Mouse (Mus musculus): ENCODE measurements around the gene Moxd1. TPM values are rescaled to one million over a fixed set of nuclear protein-coding genes. Genes with fewer than 3 reads are reported as not detected.
A peak's percentile ranks its signal among the peaks of the same experiment; 100 is the strongest.
"Not testable (repeated sequence)": the region's sequence is repeated elsewhere in the genome, so short reads cannot be mapped to it uniquely, and the experiment has no call there.

Moxd1 gene
- polyA plus RNA-seq, 1 experiment from 2014 or later, result 9.7 TPM

DNA sequence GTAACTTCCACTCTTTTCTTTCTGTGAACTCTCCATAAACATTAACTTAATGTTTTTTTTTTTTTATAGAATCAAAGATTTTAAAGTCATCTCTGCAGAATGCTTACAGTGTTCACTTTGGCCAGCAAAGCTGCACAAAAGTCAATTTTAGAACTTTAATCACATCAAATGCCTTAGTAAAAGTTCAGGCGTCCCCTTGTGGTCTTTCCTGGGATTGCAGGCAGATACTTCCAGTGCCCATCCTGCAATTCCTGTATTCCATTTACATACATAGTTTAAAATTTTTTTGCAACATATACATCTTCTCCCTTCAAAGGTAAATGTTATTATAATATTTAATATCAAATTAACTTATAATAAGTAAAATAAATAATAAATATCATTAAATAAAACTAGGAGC, 74.5 kb downstream of the Moxd1 start:
- no peak overlapping the region for H3K9ac ChIP-seq (ENCODE audit: low read depth, low read length)
- WGBS, result 0% methylated on average over 1 of the region's 1 CpGs

DNA sequence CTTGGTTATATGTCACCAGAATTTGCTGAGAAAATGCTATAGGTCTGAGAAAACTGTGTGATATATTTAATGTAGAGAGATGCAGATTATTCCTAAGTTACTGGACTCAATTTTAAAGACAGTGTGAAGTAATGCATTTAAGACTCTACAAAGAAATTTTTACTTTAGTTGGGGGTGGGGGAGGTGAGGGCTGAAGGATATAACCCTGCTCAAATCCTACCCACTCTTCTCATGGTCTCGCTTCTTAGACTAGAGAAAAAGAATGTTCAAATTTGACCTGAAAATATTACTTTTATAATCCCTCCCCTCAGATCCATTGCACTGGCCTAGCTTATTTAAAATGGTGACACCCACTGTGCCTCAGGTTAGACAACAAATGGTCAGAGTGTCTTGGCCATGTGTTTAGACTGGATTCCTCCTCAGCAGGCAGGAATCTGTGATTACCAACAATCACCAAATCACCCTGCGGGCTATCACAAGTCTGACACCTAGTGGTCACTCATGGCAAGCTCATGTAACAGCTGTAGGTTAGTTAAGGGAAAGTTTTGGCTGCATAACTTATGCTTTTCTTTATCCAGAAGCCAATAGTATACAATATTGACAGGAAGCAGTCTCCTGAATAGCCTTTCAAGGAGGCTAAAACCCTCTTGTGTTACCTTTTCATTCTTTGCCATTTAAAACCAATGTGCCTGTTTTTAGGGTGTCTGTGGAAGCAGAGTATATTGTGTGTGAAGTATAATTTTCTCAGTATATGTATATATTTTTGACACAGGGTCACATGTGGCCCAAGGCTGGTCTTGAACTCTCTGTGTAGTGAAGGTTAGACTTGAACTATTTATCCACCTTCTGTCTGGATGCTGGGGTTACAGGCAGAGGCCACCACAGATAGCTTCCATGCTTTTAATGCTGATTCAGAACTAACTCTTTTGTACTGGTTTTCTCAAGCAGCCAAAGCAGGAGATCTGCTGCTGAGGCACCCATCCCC, 75.2 kb downstream of the Moxd1 start:
- 44% methylated on average over 2 of the region's 2 CpGs for WGBS
- Histone ChIP-seq H3K36me3 (ENCODE audit: control insufficient read depth, insufficient read depth, low read length) (no peaks in the 10 kb centered on the region), H3K27me3 (replicated peaks; ENCODE audit: control insufficient read depth, insufficient read depth, low read length) (no peaks in the 10 kb centered on the region), H3K4me1 (ENCODE audit: control insufficient read depth, insufficient read depth, low read depth, low read length) (no peaks in the 10 kb centered on the region), H3K4me3 (ENCODE audit: low read length) (no peak overlapping the region), H3K4me2 (ENCODE audit: low read length) (no peak overlapping the region), H3K9ac (ENCODE audit: low read depth, low read length) (no peak overlapping the region), H3K27ac (ENCODE audit: low read depth, low read length) (no peak overlapping the region), H3K9me3 (ENCODE audit: control insufficient read depth, low read length) (no peaks in the 10 kb centered on the region)
- peak; percentile 83 for ATAC-seq

More for the DNA sequence above, 74.5 kb downstream of the Moxd1 start:
- ATAC-seq, result no peak
- no peaks in the 10 kb centered on the region for H3K27me3 ChIP-seq (replicated peaks; ENCODE audit: control insufficient read depth, insufficient read depth, low read length)
- no peak overlapping the region for H3K4me2 ChIP-seq (ENCODE audit: low read length)
- H3K4me3 ChIP-seq (ENCODE audit: low read length), result no peak overlapping the region
- H3K27ac ChIP-seq (ENCODE audit: low read depth, low read length), result no peak overlapping the region
- H3K9me3 ChIP-seq (ENCODE audit: control insufficient read depth, low read length), result no peaks in the 10 kb centered on the region
- H3K36me3 ChIP-seq (ENCODE audit: control insufficient read depth, insufficient read depth, low read length), result no peaks in the 10 kb centered on the region
- no peaks in the 10 kb centered on the region for H3K4me1 ChIP-seq (ENCODE audit: control insufficient read depth, insufficient read depth, low read depth, low read length)

DNA sequence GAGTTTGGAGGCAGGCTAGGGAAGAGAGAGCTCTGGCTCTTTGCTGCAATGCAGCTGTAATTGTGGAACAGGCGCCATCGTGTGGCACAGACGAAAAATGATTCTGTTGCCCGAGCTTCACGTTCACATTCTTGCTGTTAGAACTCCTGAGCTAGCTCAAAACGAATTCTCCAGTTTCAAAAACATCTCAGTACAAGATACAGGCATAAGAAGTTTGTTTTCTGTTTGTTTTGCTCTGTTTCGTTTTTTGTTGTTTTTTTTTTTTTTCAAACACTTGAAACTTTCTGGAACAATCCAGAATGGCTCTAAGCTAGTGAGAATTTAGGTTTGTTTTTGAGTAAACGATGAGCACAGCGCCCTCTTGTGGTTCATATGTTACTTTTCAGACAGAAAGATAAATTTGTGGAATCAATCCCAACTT, 88.9 kb downstream of the Moxd1 start:
- Histone ChIP-seq H3K4me1 (ENCODE audit: control insufficient read depth, insufficient read depth, low read depth, low read length) (peaks cover 3% of the 10 kb centered on the region; the same call in 1 of the 2 replicates), H3K27me3 (replicated peaks; ENCODE audit: control insufficient read depth, insufficient read depth, low read length) (no peaks in the 10 kb centered on the region), H3K9ac (ENCODE audit: low read depth, low read length) (no peak overlapping the region), H3K36me3 (ENCODE audit: control insufficient read depth, insufficient read depth, low read length) (no peaks in the 10 kb centered on the region), H3K4me3 (ENCODE audit: low read length) (no peak overlapping the region), H3K4me2 (ENCODE audit: low read length) (peak overlapping the region; percentile 45), H3K9me3 (ENCODE audit: control insufficient read depth, low read length) (no peaks in the 10 kb centered on the region), H3K27ac (ENCODE audit: low read depth, low read length) (no peak overlapping the region)
- 1% methylated on average over 9 of the region's 9 CpGs for WGBS
- peak; percentile 89 for ATAC-seq

DNA sequence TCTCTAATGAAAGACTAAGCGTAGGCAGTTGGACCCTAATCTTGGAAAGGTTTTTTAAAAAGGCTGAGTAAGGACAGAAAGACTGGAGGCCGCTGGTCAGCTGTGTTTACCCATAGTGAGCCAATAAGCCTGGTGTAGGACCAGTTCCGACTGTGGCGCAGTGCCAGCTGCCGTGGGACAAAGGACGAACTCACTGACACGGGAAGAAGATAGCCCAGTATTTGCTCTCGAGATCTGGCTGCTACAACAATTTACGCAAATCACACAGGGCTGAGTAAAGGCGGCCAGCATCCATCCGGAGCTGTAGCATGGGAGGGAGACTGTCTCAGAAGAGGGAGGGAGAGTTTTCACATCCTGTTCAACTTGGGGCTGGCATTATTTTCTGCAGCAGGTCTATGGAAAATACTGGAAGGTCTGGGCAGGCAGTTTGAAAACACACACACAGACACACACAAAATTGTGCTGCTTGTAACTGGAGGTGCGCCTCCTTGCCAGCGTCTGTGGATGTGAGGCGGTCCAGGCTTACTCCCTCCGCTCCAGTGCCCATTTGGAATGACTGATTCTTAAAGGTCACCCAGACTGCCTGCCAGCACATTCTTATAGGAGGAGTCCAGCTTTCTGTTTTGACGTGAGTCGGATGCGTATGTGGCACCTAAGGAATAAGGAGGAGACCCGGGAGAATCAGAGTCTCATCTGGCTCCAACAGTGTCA, 94.0 kb downstream of the Moxd1 start:
- H3K27me3 ChIP-seq (replicated peaks; ENCODE audit: control insufficient read depth, insufficient read depth, low read length), result no peaks in the 10 kb centered on the region
- WGBS, result 51% methylated on average over 19 of the region's 19 CpGs
- H3K36me3 ChIP-seq (ENCODE audit: control insufficient read depth, insufficient read depth, low read length), result no peaks in the 10 kb centered on the region
- H3K27ac ChIP-seq (ENCODE audit: low read depth, low read length), result no peak overlapping the region
- H3K9ac ChIP-seq (ENCODE audit: low read depth, low read length), result no peak overlapping the region
- H3K4me3 ChIP-seq (ENCODE audit: low read length), result no peak overlapping the region
- no peaks in the 10 kb centered on the region for H3K9me3 ChIP-seq (ENCODE audit: control insufficient read depth, low read length)
- peak overlapping the region; percentile 25 for H3K4me2 ChIP-seq (ENCODE audit: low read length)
- peak; percentile 63 for ATAC-seq
- peaks cover 6% of the 10 kb centered on the region; the same call in 1 of the 2 replicates for H3K4me1 ChIP-seq (ENCODE audit: control insufficient read depth, insufficient read depth, low read depth, low read length)

DNA sequence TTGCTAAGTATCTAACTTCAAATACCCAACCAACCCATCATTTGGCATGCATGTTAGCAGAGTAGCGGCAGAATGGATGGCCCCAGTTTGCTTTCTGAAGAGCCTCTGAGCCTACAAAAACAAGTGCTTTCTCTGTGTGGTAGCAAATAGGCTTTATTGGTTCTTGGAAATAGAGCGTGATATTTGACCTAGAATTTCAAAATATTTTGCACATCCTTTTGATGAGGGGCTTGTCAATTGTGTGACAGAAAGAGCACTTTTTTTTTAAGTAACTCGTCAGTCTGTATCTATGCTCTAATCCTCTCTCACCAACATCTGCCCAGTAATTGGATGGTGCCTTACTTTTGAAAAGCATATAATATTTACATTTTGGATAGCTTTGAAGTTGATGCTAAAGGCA, 97.0 kb downstream of the Moxd1 start:
- ATAC-seq, result no peak
- Histone ChIP-seq H3K9ac (ENCODE audit: low read depth, low read length) (no peak overlapping the region), H3K4me2 (ENCODE audit: low read length) (no peak overlapping the region), H3K9me3 (ENCODE audit: control insufficient read depth, low read length) (no peaks in the 10 kb centered on the region), H3K4me1 (ENCODE audit: control insufficient read depth, insufficient read depth, low read depth, low read length) (peaks cover 6% of the 10 kb centered on the region; the same call in 1 of the 2 replicates), H3K27me3 (replicated peaks; ENCODE audit: control insufficient read depth, insufficient read depth, low read length) (no peaks in the 10 kb centered on the region), H3K36me3 (ENCODE audit: control insufficient read depth, insufficient read depth, low read length) (no peaks in the 10 kb centered on the region), H3K27ac (ENCODE audit: low read depth, low read length) (no peak overlapping the region), H3K4me3 (ENCODE audit: low read length) (no peak overlapping the region)
- 86% methylated on average over 3 of the region's 3 CpGs for WGBS

DNA sequence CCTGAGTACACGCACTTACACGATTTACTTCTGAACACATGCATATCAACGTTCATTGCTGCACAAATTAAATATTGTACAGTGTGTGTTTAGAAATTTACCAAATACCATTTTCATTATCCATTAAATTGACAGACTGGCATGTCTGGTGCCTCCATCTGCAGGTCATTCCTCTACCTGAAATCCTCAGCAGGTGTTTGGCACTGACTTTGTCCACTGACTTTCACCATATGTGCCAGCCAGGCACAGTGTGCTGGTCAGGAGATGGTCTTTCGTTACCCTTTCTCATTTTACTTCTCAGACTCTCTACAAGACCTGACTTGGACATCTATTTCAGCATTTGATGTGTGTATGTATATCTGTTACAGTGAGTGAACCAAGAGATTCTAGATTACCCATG, 99.7 kb downstream of the Moxd1 start:
- no peaks in the 10 kb centered on the region for H3K4me1 ChIP-seq (ENCODE audit: control insufficient read depth, insufficient read depth, low read depth, low read length)
- no peak overlapping the region for H3K27ac ChIP-seq (ENCODE audit: low read depth, low read length)
- no peak overlapping the region for H3K4me2 ChIP-seq (ENCODE audit: low read length)
- H3K36me3 ChIP-seq (ENCODE audit: control insufficient read depth, insufficient read depth, low read length), result no peaks in the 10 kb centered on the region
- H3K27me3 ChIP-seq (replicated peaks; ENCODE audit: control insufficient read depth, insufficient read depth, low read length), result no peaks in the 10 kb centered on the region
- H3K9me3 ChIP-seq (ENCODE audit: control insufficient read depth, low read length), result no peaks in the 10 kb centered on the region
- ATAC-seq, result no peak
- WGBS, result 89% methylated on average over 4 of the region's 4 CpGs
- H3K9ac ChIP-seq (ENCODE audit: low read depth, low read length), result no peak overlapping the region
- H3K4me3 ChIP-seq (ENCODE audit: low read length), result no peak overlapping the region

DNA sequence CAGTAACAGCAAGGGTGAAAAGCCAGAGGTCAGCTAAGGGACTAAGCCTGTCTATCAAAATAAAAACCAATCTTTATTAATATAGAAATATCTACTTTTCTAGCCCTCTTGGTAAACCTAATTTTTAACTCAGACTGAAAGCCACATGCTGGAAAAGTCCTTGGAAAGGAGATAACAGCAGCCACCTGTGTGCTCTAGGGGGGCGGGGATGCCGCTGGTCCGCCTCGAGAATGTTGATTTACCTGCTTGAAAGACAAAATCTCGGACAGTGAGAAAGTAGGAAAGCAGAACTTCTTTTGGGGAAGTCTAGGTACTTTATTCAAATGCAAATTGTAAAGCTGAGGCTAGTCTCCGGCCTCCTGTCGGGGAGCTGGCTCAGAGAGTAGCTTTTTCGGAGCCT, 103.9 kb downstream of the Moxd1 start:
- not testable (repeated sequence) for H3K4me2 ChIP-seq (ENCODE audit: low read length); H3K9me3 ChIP-seq (ENCODE audit: control insufficient read depth, low read length); H3K9ac ChIP-seq (ENCODE audit: low read depth, low read length); ATAC-seq; H3K27ac ChIP-seq (ENCODE audit: low read depth, low read length); H3K36me3 ChIP-seq (ENCODE audit: control insufficient read depth, insufficient read depth, low read length); H3K4me1 ChIP-seq (ENCODE audit: control insufficient read depth, insufficient read depth, low read depth, low read length); H3K4me3 ChIP-seq (ENCODE audit: low read length); H3K27me3 ChIP-seq (replicated peaks; ENCODE audit: control insufficient read depth, insufficient read depth, low read length)
- WGBS, result 39% methylated on average over 7 of the region's 8 CpGs

DNA sequence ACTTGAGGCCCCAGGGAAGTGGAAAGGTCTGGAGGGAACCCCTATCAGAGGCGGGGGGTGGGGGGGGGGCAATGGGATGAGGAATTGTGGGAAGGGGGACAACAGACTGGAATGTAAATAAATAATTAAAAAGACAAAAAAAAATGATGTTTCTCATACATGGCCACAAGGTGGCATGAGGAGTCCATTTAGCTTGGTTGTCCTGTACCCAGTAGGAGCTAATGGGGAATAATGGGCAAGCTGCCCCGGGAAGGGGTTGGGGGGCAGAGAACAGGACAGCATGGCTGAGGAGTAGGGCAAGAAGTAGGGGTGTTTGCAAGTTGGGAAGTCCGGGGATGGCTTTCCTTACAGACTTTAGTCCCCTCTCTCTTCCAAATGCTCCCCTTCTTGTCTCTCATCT, 109.5 kb downstream of the Moxd1 start:
- 56% methylated on average over 3 of the region's 3 CpGs for WGBS
- H3K4me1 ChIP-seq (ENCODE audit: control insufficient read depth, insufficient read depth, low read depth, low read length), result no peaks in the 10 kb centered on the region
- H3K4me2 ChIP-seq (ENCODE audit: low read length), result no peak overlapping the region
- no peaks in the 10 kb centered on the region for H3K9me3 ChIP-seq (ENCODE audit: control insufficient read depth, low read length)
- no peak for ATAC-seq
- H3K27ac ChIP-seq (ENCODE audit: low read depth, low read length), result no peak overlapping the region
- H3K9ac ChIP-seq (ENCODE audit: low read depth, low read length), result no peak overlapping the region
- no peaks in the 10 kb centered on the region for H3K36me3 ChIP-seq (ENCODE audit: control insufficient read depth, insufficient read depth, low read length)
- no peaks in the 10 kb centered on the region for H3K27me3 ChIP-seq (replicated peaks; ENCODE audit: control insufficient read depth, insufficient read depth, low read length)
- H3K4me3 ChIP-seq (ENCODE audit: low read length), result no peak overlapping the region

DNA sequence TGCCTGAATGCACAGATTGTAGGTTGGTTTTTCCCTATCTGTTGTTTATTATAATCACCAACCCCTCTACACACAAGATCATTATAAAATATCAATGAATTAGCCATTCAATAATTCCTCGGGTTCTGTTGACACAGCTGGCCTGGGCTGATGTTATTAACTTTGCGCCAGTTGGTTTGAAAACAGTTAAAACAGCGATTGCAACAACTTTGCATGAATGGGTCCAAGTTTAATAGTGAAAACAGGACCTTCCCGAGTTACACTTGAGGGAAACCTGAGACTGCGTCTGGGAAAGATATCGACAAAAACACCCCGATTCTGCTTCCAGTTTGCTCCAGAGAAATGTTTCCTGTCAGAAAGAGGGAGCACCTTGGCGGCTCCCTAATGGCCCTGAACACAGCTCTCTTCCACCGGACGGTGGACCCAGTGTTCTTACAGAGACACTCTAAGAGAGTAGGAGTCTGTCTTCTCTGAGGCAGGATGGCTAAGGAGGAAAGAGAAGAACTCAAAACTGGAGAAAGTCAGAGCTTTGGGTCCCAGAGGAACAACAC, 116.4 kb downstream of the Moxd1 start:
- H3K27me3 ChIP-seq (replicated peaks; ENCODE audit: control insufficient read depth, insufficient read depth, low read length), result no peaks in the 10 kb centered on the region
- no peak for ATAC-seq
- H3K4me1 ChIP-seq (ENCODE audit: control insufficient read depth, insufficient read depth, low read depth, low read length), result no peaks in the 10 kb centered on the region
- H3K4me3 ChIP-seq (ENCODE audit: low read length), result no peak overlapping the region
- no peak overlapping the region for H3K9ac ChIP-seq (ENCODE audit: low read depth, low read length)
- no peak overlapping the region for H3K27ac ChIP-seq (ENCODE audit: low read depth, low read length)
- no peaks in the 10 kb centered on the region for H3K9me3 ChIP-seq (ENCODE audit: control insufficient read depth, low read length)
- H3K36me3 ChIP-seq (ENCODE audit: control insufficient read depth, insufficient read depth, low read length), result no peaks in the 10 kb centered on the region
- 86% methylated on average over 10 of the region's 10 CpGs for WGBS
- H3K4me2 ChIP-seq (ENCODE audit: low read length), result no peak overlapping the region

Measured in hindbrain, embryonic 16.5 days (tissue).